Mouse (Mus musculus) erythroblast, adult 5-6 weeks (primary cell): ENCODE measurements around the gene Lypd6. TPM values are rescaled to one million over a fixed set of nuclear protein-coding genes. Genes with fewer than 3 reads are reported as not detected.

Source experiments
- ATAC-seq: replicated peaks from 2 replicates; pipeline ENCODE4 v1.8.0; 2016; ENCODE audit warnings: moderate number of reproducible peaks, mild to moderate bottlenecking, moderate TSS enrichment, inconsistent platforms; ENCODE audit not compliant: poor library complexity, low FRiP score, severe bottlenecking
- total RNA-seq, 2 experiments: library from RNA; stranded (forward) in 1 of 2; stranded (reverse) in 1 of 2; fragments of 150-400 nt in 1 of 2; fragments of 200-764, 138-1000 nt in 1 of 2; gene quantifications; 2 replicates each; pipeline versions ENCODE4 v1.2.3 to v1.2.4; 2015 to 2017; ENCODE audit warnings: low replicate concordance in 2 of 2

Gene Lypd6
- total RNA-seq, 2 experiments from 2014 or later: not detected

- ATAC-seq: no peak
Measured at GRCm38 (mm10) chr2:50160069-50160468, 93.8 kb downstream of the Lypd6 start.

GRCm38 (mm10) chr2:50163608-50164007 lies 97.4 kb downstream of the Lypd6 start:
- no peak for ATAC-seq

- no peak for ATAC-seq
Measured at GRCm38 (mm10) chr2:50165277-50165676, 99.0 kb downstream of the Lypd6 start.

GRCm38 (mm10) chr2:50166082-50166481 lies 99.9 kb downstream of the Lypd6 start:
- no peak for ATAC-seq

- no peak for ATAC-seq
Measured at GRCm38 (mm10) chr2:50173730-50174528, 107.7 kb downstream of the Lypd6 start.

- no peak for ATAC-seq
Measured at GRCm38 (mm10) chr2:50175709-50176108, 109.5 kb downstream of the Lypd6 start.

GRCm38 (mm10) chr2:50179164-50179563 lies 112.9 kb downstream of the Lypd6 start:
- no peak for ATAC-seq

GRCm38 (mm10) chr2:50180423-50180822 lies 114.2 kb downstream of the Lypd6 start:
- ATAC-seq: no peak

GRCm38 (mm10) chr2:50181332-50181731 lies 115.1 kb downstream of the Lypd6 start:
- no peak for ATAC-seq

GRCm38 (mm10) chr2:50186711-50187405 lies 120.6 kb downstream of the Lypd6 start:
- no peak for ATAC-seq

GRCm38 (mm10) chr2:50188856-50189255 lies 122.6 kb downstream of the Lypd6 start:
- ATAC-seq: no peak

- ATAC-seq: no peak
Measured at GRCm38 (mm10) chr2:50196681-50197080, 130.5 kb downstream of the Lypd6 start.

- no peak for ATAC-seq
Measured at GRCm38 (mm10) chr2:50197801-50198200, 131.6 kb downstream of the Lypd6 start.

- no peak for ATAC-seq
Measured at GRCm38 (mm10) chr2:50200541-50200940, 134.3 kb downstream of the Lypd6 start.

- no peak for ATAC-seq
Measured at GRCm38 (mm10) chr2:50220574-50220973, 154.3 kb downstream of the Lypd6 start.

- ATAC-seq: no peak
Measured at GRCm38 (mm10) chr2:50225019-50225418, 158.8 kb downstream of the Lypd6 start.

GRCm38 (mm10) chr2:50233491-50233890 lies 167.3 kb downstream of the Lypd6 start:
- ATAC-seq: no peak
